Mouse (Mus musculus) stomach, embryonic 14.5 days (tissue): ENCODE results near the gene Olfr632. TPM values are rescaled to one million over a fixed set of nuclear protein-coding genes. Genes with fewer than 3 reads are reported as not detected.

Source experiments
- ATAC-seq: fragments of 200-750 bp; cut with Nextera tagmentation; 2 replicates; pipeline ENCODE4 v1.8.0; 2017; ENCODE audit warnings: low read depth, moderate TSS enrichment; ENCODE audit not compliant: insufficient number of reproducible peaks, insufficient read depth, low FRiP score
- H3K27ac ChIP-seq: fragments of 300-500 bp; sonication (generic); 2 replicates; pipeline ENCODE4 v1.5.1; 2014; ENCODE audit warnings: mild to moderate bottlenecking, low read length, moderate library complexity, mixed read lengths
- H3K27me3 ChIP-seq: fragments of 300-500 bp; sonication (generic); 2 replicates; pipeline ENCODE4 v1.6.1; 2014; ENCODE audit warnings: low read length, control low read depth, mixed read lengths; ENCODE audit not compliant: control insufficient read depth, insufficient read depth
- H3K36me3 ChIP-seq: fragments of 300-500 bp; sonication (generic); 2 replicates; pipeline ENCODE4 v1.6.1; 2014; ENCODE audit warnings: mild to moderate bottlenecking, control low read depth, low read length, moderate library complexity, mixed read lengths; ENCODE audit not compliant: control insufficient read depth, insufficient read depth
- H3K4me1 ChIP-seq: fragments of 300-500 bp; sonication (generic); 2 replicates; pipeline ENCODE4 v1.6.1; 2014; ENCODE audit warnings: low read length, control low read depth, mixed read lengths; ENCODE audit not compliant: control insufficient read depth, insufficient read depth
- H3K4me2 ChIP-seq: fragments of 300-500 bp; sonication (generic); replicated peaks from 2 replicates; pipeline ENCODE4 v1.6.1; 2014; ENCODE audit warnings: low read depth, low read length, control low read depth
- H3K4me3 ChIP-seq: fragments of 300-500 bp; sonication (generic); 2 replicates; pipeline ENCODE4 v1.5.1; 2014; ENCODE audit warnings: low read depth, low read length, control low read depth
- H3K9ac ChIP-seq: fragments of 300-500 bp; sonication (generic); replicated peaks from 2 replicates; pipeline ENCODE4 v1.6.1; 2014; ENCODE audit warnings: low read depth, mild to moderate bottlenecking, control low read depth, low read length, moderate library complexity, mixed read lengths
- H3K9me3 ChIP-seq: fragments of 300-500 bp; sonication (generic); 2 replicates; pipeline ENCODE4 v1.6.1; 2016; ENCODE audit warnings: low read depth, low read length, control low read depth; ENCODE audit not compliant: control insufficient read depth
- WGBS: fragments of 180-500 bp; shearing (Covaris S2); extraction: QIAGEN DNeasy Blood & Tissue Kit; methylation state at CpG from one replicate; pipeline ENCODE4 v1.1.7; 2014; 5-methylcytosine and 5-hydroxymethylcytosine counted together
- polyA plus RNA-seq: library from polyadenylated mRNA; unstranded; fragments of >200 nt; fragmentation: Nextera tagmentation; extraction: Ambion mirVana; gene quantifications from 2 replicates; pipeline ENCODE4 v1.2.1, GENCODE M21; 2014

The Olfr632 gene
- polyA plus RNA-seq: not detected in 2 replicates

DNA sequence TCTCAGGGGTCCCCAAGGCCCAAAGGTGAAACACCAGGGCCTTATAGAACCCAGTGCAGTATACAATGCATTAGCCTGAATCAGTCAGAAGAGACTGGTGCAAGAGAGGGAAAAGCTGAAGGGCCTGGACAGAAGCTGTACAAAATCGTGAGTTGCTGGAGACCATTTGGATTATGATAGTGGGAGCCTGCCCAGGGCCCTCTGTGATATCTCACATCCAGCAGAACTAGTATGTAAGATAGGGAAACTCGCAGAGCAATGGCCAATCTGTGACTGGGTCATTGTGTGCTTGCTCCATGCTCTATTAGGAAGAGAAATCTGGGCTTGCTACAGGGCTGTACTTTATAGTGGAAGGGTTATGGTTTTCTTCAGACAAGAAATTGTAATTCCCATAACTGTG, at the start of gene Olfr632:
Gene Olfr632, plus strand, starts transcription at position 84 of the 400 bp plus-strand sequence.
- Histone ChIP-seq H3K27ac (no peak within 1 kb of the TSS), H3K9ac (no peak within 1 kb of the TSS), H3K4me3 (no peak within 1 kb of the TSS), H3K9me3 (no peaks in the 10 kb centered on the region), H3K36me3 (no peaks in the 10 kb centered on the region), H3K4me2 (no peak within 1 kb of the TSS), H3K27me3 (no peaks in the 10 kb centered on the region), H3K4me1 (no peaks in the 10 kb centered on the region)
- WGBS: 73% methylated on average over 2 of the region's 2 CpGs
- ATAC-seq: no peak

DNA sequence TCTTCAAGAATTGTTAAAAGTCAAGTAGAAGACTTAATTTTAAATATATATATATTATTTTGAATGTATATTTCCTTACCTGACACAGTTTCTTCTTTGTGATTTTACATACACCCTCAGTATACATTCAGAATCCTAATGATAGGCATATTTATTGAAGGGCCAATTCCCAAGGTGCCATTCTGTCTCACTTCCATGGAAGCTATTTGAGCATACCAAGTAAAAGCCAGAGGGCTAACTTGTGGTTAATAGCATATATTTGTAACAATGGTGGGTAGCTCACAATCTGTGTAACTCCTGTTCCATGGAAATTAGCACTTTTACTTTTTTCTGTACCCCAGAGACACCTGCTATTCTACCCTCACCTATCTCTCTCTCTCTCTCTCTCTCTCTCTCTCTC, 48.0 kb upstream of the Olfr632 start, which contains the start of gene Olfr66:
Gene Olfr66, minus strand, starts transcription at position 101 of the 400 bp plus-strand sequence.
- no peak for ATAC-seq
- no peak within 1 kb of the TSS for H3K4me2 ChIP-seq
- no peaks in the 10 kb centered on the region for H3K27me3 ChIP-seq
- no peaks in the 10 kb centered on the region for H3K9me3 ChIP-seq
- no peaks in the 10 kb centered on the region for H3K4me1 ChIP-seq
- H3K9ac ChIP-seq: no peak within 1 kb of the TSS
- no peaks in the 10 kb centered on the region for H3K36me3 ChIP-seq
- no peak within 1 kb of the TSS for H3K4me3 ChIP-seq
- no peak within 1 kb of the TSS for H3K27ac ChIP-seq

GRCm38 (mm10) chr7:103894385-103894784, 39.8 kb upstream of the Olfr632 start, which contains the start of gene Olfr64:
Gene Olfr64, minus strand, starts transcription at chr7:103894485.
- Histone ChIP-seq H3K9me3 (no peaks in the 10 kb centered on the region), H3K4me1 (no peaks in the 10 kb centered on the region), H3K27me3 (no peaks in the 10 kb centered on the region), H3K27ac (no peak within 1 kb of the TSS), H3K4me2 (no peak within 1 kb of the TSS), H3K4me3 (no peak within 1 kb of the TSS), H3K9ac (no peak within 1 kb of the TSS), H3K36me3 (no peaks in the 10 kb centered on the region)
- 66% methylated on average over 1 of the region's 1 CpGs for WGBS
- ATAC-seq: no peak

GRCm38 (mm10) chr7:103903187-103903586, 31.0 kb upstream of the Olfr632 start, which contains the start of gene Olfr65:
Gene Olfr65, plus strand, starts transcription at chr7:103903487.
- no peak for ATAC-seq
- WGBS: 72% methylated on average over 2 of the region's 2 CpGs
- H3K27ac ChIP-seq: no peak within 1 kb of the TSS

DNA sequence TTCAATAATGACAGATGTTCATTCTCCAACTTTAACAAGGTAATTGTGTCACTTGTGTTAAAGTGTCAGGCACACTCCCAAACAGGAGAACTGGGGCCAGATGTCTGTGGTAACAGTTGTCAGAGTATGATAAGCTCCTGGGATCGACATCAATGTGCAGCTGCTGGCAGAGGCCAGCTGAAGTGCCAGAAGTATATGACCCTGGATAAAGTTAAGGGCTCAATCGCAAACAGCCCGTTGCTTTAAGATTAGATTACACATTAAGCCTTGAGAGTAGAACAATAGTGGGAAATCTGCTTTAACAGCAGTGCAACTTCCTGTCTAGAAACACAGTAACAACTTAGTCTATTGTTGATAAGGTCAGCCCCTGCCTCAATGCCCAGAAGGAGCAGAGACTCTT, 24.1 kb upstream of the Olfr632 start:
- no peak overlapping the region for H3K9ac ChIP-seq
- H3K4me3 ChIP-seq: no peak overlapping the region
- no peak overlapping the region for H3K27ac ChIP-seq
- H3K4me2 ChIP-seq: no peak overlapping the region
- no peaks in the 10 kb centered on the region for H3K27me3 ChIP-seq
- H3K36me3 ChIP-seq: no peaks in the 10 kb centered on the region
- no peaks in the 10 kb centered on the region for H3K9me3 ChIP-seq
- no peaks in the 10 kb centered on the region for H3K4me1 ChIP-seq
- peak; percentile 89; the same call in 1 of the 2 replicates for ATAC-seq
- 24% methylated on average over 3 of the region's 3 CpGs for WGBS

More at GRCm38 (mm10) chr7:103903187-103903586, 31.0 kb upstream of the Olfr632 start, which contains the start of gene Olfr65:
- no peaks in the 10 kb centered on the region for H3K27me3 ChIP-seq
- no peaks in the 10 kb centered on the region for H3K36me3 ChIP-seq
- no peak within 1 kb of the TSS for H3K9ac ChIP-seq
- no peak within 1 kb of the TSS for H3K4me2 ChIP-seq
- H3K4me3 ChIP-seq: no peak within 1 kb of the TSS
- H3K4me1 ChIP-seq: no peaks in the 10 kb centered on the region
- no peaks in the 10 kb centered on the region for H3K9me3 ChIP-seq

GRCm38 (mm10) chr7:103912969-103913511, 21.1 kb upstream of the Olfr632 start:
- H3K9ac ChIP-seq: no peak overlapping the region
- no peak overlapping the region for H3K27ac ChIP-seq
- WGBS: 36% methylated on average over 8 of the region's 8 CpGs
- no peaks in the 10 kb centered on the region for H3K9me3 ChIP-seq
- no peaks in the 10 kb centered on the region for H3K27me3 ChIP-seq
- H3K36me3 ChIP-seq: no peaks in the 10 kb centered on the region
- no peak overlapping the region for H3K4me3 ChIP-seq
- ATAC-seq: no peak
- H3K4me1 ChIP-seq: no peaks in the 10 kb centered on the region
- no peak overlapping the region for H3K4me2 ChIP-seq

GRCm38 (mm10) chr7:103915338-103915737, 18.8 kb upstream of the Olfr632 start:
- Histone ChIP-seq H3K27me3 (no peaks in the 10 kb centered on the region), H3K4me3 (no peak overlapping the region), H3K36me3 (no peaks in the 10 kb centered on the region), H3K27ac (no peak overlapping the region), H3K9ac (no peak overlapping the region), H3K4me2 (no peak overlapping the region), H3K9me3 (no peaks in the 10 kb centered on the region), H3K4me1 (no peaks in the 10 kb centered on the region)
- ATAC-seq: peak; percentile 71; the same call in 1 of the 2 replicates

- Histone ChIP-seq H3K36me3 (no peaks in the 10 kb centered on the region), H3K9ac (no peak within 1 kb of the TSS)
Observed at GRCm38 (mm10) chr7:103928525-103928924, 5.6 kb upstream of the Olfr632 start, which contains the start of gene Olfr631. Gene Olfr631, plus strand, starts transcription at chr7:103928825.

GRCm38 (mm10) chr7:103942730-103943129, 8.6 kb downstream of the Olfr632 start:
- H3K9ac ChIP-seq: no peak overlapping the region
- no peak for ATAC-seq
- no peak overlapping the region for H3K4me3 ChIP-seq
- H3K36me3 ChIP-seq: no peaks in the 10 kb centered on the region
- no peaks in the 10 kb centered on the region for H3K4me1 ChIP-seq
- no peaks in the 10 kb centered on the region for H3K9me3 ChIP-seq
- WGBS: 28% methylated on average over 2 of the region's 2 CpGs
- no peaks in the 10 kb centered on the region for H3K27me3 ChIP-seq
- H3K27ac ChIP-seq: no peak overlapping the region
- H3K4me2 ChIP-seq: no peak overlapping the region

More at GRCm38 (mm10) chr7:103928525-103928924, 5.6 kb upstream of the Olfr632 start, which contains the start of gene Olfr631:
- no peaks in the 10 kb centered on the region for H3K27me3 ChIP-seq
- no peaks in the 10 kb centered on the region for H3K4me1 ChIP-seq
- no peak within 1 kb of the TSS for H3K4me2 ChIP-seq
- no peak within 1 kb of the TSS for H3K4me3 ChIP-seq
- ATAC-seq: no peak
- H3K27ac ChIP-seq: no peak within 1 kb of the TSS
- H3K9me3 ChIP-seq: no peaks in the 10 kb centered on the region
